Mouse (Mus musculus): ENCODE measurements at regions not wholly inside any gene's neighbourhood (a gene's known extent, or its start where the extent isn't known, plus 50 kb on each side); places are given as distances from the start of the nearest gene placed in this dataset.
A peak's percentile ranks its signal among the peaks of the same experiment; 100 is the strongest.

DNA sequence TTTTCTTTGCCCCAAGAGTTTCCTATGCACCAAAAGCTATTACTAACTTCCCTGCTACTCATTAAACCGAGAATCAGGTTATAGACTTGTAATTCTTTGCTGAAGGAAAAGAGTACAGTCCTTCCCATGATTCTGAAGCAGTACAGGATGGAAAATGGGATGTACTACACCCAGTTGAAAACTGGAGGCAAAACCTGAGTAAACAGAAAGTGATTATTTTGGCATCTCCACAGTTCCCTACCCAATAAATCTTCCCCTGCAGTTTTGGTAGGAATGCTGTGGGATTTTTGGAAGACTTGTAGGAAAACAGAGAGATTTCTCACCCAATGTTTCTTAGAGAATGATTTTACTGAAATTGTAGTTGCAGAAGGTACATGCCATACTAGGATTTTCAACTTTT lies 268.5 kb downstream of the Dio2 start:
- ATAC-seq, result no peak
- no peak overlapping the region for H3K27ac ChIP-seq (ENCODE audit: low read length)
- H3K9me3 ChIP-seq (ENCODE audit: low read length), result no peaks in the 10 kb centered on the region
- TF ChIP-seq CTCF (IDR thresholded peaks at IDR 0.05) (no peak), EP300 (IDR thresholded peaks at IDR 0.05) (no peak)
- H3K4me1 ChIP-seq (ENCODE audit: insufficient read depth, low read depth, low read length), result no peaks in the 10 kb centered on the region
- no peak overlapping the region for H3K4me2 ChIP-seq (replicated peaks; ENCODE audit: low read depth, low read length)
- H3K36me3 ChIP-seq (ENCODE audit: insufficient read depth, low read length), result no peaks in the 10 kb centered on the region
- no peak overlapping the region for H3K9ac ChIP-seq (replicated peaks; ENCODE audit: low read depth)
- WGBS, result 50% methylated on average over 1 of the region's 1 CpGs
- no peaks in the 10 kb centered on the region for H3K27me3 ChIP-seq (replicated peaks; ENCODE audit: insufficient read depth, low read length)
- no peak overlapping the region for H3K4me3 ChIP-seq (ENCODE audit: low read depth, low read length)
- DNase-seq (ENCODE audit: low spot score), result no peak

DNA sequence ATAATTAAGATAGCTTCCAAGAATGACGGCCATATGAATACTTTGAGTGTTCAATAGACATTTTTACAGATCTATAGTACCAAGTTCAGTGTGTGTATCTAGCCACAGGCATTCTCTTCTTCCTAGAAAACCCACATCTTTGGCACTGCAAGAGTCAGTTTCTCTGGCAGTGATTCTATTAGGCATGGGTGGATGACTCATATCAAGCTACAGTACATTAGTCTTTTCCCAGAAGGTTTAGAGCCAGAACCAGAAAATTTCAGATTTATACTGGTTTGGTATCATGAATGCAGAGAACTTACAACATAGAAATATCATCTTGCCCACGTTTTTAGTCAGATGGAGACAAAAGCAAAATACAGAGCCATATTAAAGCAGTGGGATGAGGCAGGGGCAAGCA lies 278.1 kb downstream of the Dio2 start:
- ATAC-seq, result no peak
- 56% methylated on average over 2 of the region's 2 CpGs for WGBS
- TF ChIP-seq EP300 (IDR thresholded peaks at IDR 0.05) (no peak), CTCF (IDR thresholded peaks at IDR 0.05) (no peak)
- Histone ChIP-seq H3K9me3 (ENCODE audit: low read length) (no peaks in the 10 kb centered on the region), H3K4me3 (ENCODE audit: low read depth, low read length) (no peak overlapping the region), H3K36me3 (ENCODE audit: insufficient read depth, low read length) (no peaks in the 10 kb centered on the region), H3K27ac (ENCODE audit: low read length) (no peak overlapping the region), H3K27me3 (replicated peaks; ENCODE audit: insufficient read depth, low read length) (no peaks in the 10 kb centered on the region), H3K4me1 (ENCODE audit: insufficient read depth, low read depth, low read length) (no peaks in the 10 kb centered on the region), H3K9ac (replicated peaks; ENCODE audit: low read depth) (no peak overlapping the region), H3K4me2 (replicated peaks; ENCODE audit: low read depth, low read length) (no peak overlapping the region)
- DNase-seq (ENCODE audit: low spot score), result no peak

DNA sequence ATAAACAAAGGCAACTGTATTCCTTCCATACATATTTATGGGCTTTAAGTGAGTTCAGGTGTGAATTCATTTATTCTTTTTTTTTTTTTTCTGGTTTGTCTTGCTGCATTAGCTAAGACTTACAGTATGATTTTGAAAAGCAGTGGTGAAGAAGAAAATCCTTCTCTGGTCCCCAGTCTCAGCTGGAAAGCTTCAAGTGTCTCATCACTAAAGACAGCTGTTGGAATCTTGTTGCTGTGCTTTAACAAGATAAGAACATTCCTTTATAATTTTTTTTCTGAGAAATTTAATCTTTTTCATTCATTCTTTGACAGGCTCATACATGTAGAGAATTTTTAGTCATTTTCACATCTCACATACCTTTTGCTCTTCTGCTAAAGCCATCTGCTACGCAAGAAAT lies 297.6 kb downstream of the Dio2 start:
- no peaks in the 10 kb centered on the region for H3K9me3 ChIP-seq (ENCODE audit: low read length)
- peak; percentile 5 for DNase-seq (ENCODE audit: low spot score)
- H3K4me2 ChIP-seq (replicated peaks; ENCODE audit: low read depth, low read length), result no peak overlapping the region
- no peaks in the 10 kb centered on the region for H3K4me1 ChIP-seq (ENCODE audit: insufficient read depth, low read depth, low read length)
- no peak overlapping the region for H3K4me3 ChIP-seq (ENCODE audit: low read depth, low read length)
- TF ChIP-seq CTCF (IDR thresholded peaks at IDR 0.05) (no peak), EP300 (IDR thresholded peaks at IDR 0.05) (no peak)
- ATAC-seq, result no peak
- 73% methylated on average over 1 of the region's 1 CpGs for WGBS
- H3K27me3 ChIP-seq (replicated peaks; ENCODE audit: insufficient read depth, low read length), result no peaks in the 10 kb centered on the region
- H3K9ac ChIP-seq (replicated peaks; ENCODE audit: low read depth), result no peak overlapping the region
- no peaks in the 10 kb centered on the region for H3K36me3 ChIP-seq (ENCODE audit: insufficient read depth, low read length)
- H3K27ac ChIP-seq (ENCODE audit: low read length), result no peak overlapping the region

DNA sequence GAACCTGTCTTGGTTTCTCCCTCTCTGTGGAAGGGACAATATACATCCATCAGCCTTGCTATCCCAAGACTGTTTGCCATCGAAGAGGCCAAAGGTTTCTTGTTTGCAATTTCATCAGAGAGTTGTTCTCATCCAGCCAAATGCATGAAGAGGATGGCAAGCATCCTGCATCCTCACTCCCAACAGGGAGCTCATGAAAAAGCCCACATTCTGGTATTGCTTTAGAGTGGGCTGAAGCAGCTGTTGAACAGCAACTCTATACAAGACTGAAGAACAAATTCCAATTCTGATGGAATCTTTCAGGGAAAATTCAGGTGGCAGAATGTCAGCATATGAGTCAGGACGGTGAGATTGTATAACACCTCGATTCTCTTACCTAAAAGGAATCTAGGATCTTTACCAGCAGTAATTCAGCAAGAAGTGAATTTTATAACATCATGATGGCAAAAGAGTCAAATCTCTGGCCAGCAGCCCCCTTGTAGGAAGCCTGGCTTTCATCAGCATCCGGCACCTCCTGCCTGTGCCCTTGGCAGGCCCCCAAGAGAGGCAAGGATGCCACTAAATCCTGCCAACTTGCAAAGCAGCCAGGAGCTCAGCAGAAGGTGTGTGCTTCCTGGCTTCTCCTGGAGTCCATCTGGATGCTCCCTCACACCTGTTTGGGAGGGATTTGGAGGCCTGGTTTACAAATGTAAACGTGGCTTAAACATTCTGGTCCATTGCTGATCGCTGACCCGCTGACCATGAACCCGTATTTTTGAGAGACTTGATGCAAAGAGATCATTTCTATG lies 312.8 kb downstream of the Dio2 start:
- ATAC-seq, result no peak
- Histone ChIP-seq H3K27ac (ENCODE audit: low read length) (no peak overlapping the region), H3K27me3 (replicated peaks; ENCODE audit: insufficient read depth, low read length) (no peaks in the 10 kb centered on the region), H3K4me2 (replicated peaks; ENCODE audit: low read depth, low read length) (no peak overlapping the region), H3K36me3 (ENCODE audit: insufficient read depth, low read length) (no peaks in the 10 kb centered on the region), H3K9ac (replicated peaks; ENCODE audit: low read depth) (no peak overlapping the region), H3K4me3 (ENCODE audit: low read depth, low read length) (no peak overlapping the region), H3K4me1 (ENCODE audit: insufficient read depth, low read depth, low read length) (no peaks in the 10 kb centered on the region), H3K9me3 (ENCODE audit: low read length) (no peaks in the 10 kb centered on the region)
- 67% methylated on average over 8 of the region's 8 CpGs for WGBS
- TF ChIP-seq EP300 (IDR thresholded peaks at IDR 0.05), result no peak
- no peak for TF ChIP-seq CTCF (IDR thresholded peaks at IDR 0.05)
- no peak for DNase-seq (ENCODE audit: low spot score)

DNA sequence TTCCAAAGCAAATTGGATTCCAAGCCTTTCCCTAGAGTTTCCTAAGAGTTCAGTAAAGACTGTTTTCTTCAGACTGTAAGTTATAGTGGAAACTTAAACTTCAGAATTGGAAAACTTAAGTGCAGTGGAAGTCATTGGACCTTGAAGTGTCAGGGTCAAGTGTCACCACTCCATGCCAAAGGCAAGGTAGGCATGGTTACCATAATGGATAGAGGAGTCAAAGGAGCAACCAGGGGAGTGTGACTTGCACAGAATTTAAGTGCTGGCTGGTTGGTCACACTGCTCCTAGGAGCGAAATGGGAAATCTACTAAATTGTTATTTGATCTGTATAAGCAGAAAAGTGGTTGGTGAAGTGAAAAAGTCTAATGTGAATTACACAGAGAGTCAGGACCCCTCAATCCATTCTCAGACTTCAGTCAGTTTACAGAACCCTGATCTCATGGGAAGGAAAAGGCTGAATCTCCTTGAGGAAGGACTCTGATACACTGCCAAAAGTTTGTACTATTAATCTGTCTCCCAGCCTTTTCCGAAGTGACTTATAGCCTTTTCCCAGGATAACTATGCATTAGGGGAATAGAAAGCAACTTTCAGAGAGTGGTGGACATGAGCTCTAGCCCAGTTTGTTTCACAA lies 320.5 kb downstream of the Dio2 start:
- Histone ChIP-seq H3K4me2 (replicated peaks; ENCODE audit: low read depth, low read length) (no peak overlapping the region), H3K4me3 (ENCODE audit: low read depth, low read length) (no peak overlapping the region), H3K27me3 (replicated peaks; ENCODE audit: insufficient read depth, low read length) (no peaks in the 10 kb centered on the region), H3K27ac (ENCODE audit: low read length) (no peak overlapping the region), H3K9ac (replicated peaks; ENCODE audit: low read depth) (no peak overlapping the region), H3K9me3 (ENCODE audit: low read length) (no peaks in the 10 kb centered on the region), H3K36me3 (ENCODE audit: insufficient read depth, low read length) (no peaks in the 10 kb centered on the region), H3K4me1 (ENCODE audit: insufficient read depth, low read depth, low read length) (no peaks in the 10 kb centered on the region)
- ATAC-seq, result no peak
- TF ChIP-seq CTCF (IDR thresholded peaks at IDR 0.05), result no peak
- TF ChIP-seq EP300 (IDR thresholded peaks at IDR 0.05), result no peak
- no peak for DNase-seq (ENCODE audit: low spot score)
- WGBS, result 52% methylated on average over 2 of the region's 2 CpGs

DNA sequence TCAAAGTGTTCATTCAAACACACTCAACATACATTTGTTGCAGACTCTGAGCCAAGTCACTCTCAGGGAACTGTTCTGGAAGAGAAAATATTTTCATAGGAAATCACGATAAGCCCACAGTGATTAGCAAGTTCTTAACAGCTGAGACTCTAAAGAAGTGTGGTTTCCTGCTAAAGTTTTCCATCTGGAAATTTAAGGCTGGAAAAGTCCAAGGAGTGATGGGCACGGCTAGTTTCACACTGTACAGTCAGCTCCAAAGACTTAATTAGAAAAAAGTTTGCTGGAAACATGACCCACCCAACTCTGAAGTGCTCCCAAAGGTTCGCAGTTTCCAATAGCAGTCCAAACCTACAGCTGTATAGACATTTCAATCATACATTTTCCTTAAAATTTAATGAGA lies 329.5 kb downstream of the Dio2 start:
- no peaks in the 10 kb centered on the region for H3K36me3 ChIP-seq (ENCODE audit: insufficient read depth, low read length)
- no peak overlapping the region for H3K27ac ChIP-seq (ENCODE audit: low read length)
- no peaks in the 10 kb centered on the region for H3K4me1 ChIP-seq (ENCODE audit: insufficient read depth, low read depth, low read length)
- no peak overlapping the region for H3K4me2 ChIP-seq (replicated peaks; ENCODE audit: low read depth, low read length)
- no peak overlapping the region for H3K9ac ChIP-seq (replicated peaks; ENCODE audit: low read depth)
- TF ChIP-seq EP300 (IDR thresholded peaks at IDR 0.05), result no peak
- TF ChIP-seq CTCF (IDR thresholded peaks at IDR 0.05), result no peak
- H3K9me3 ChIP-seq (ENCODE audit: low read length), result no peaks in the 10 kb centered on the region
- ATAC-seq (no peak), DNase-seq (ENCODE audit: low spot score) (no peak)
- 57% methylated on average over 3 of the region's 3 CpGs for WGBS
- no peak overlapping the region for H3K4me3 ChIP-seq (ENCODE audit: low read depth, low read length)
- H3K27me3 ChIP-seq (replicated peaks; ENCODE audit: insufficient read depth, low read length), result no peaks in the 10 kb centered on the region

Data from lung, postnatal 0 days (tissue).